Mouse (Mus musculus): ENCODE results near the gene Hsdl2. TPM values are rescaled to one million over a fixed set of nuclear protein-coding genes. Genes with fewer than 3 reads are reported as not detected.

Gene Hsdl2
- polyA plus RNA-seq, 1 experiment = 21.3 TPM

- Histone ChIP-seq H3K4me3 (ENCODE audit: insufficient read depth, low read length) (no peak overlapping the region), H3K4me1 (ENCODE audit: control insufficient read depth, insufficient read depth, low read length) (peaks cover 4% of the 10 kb centered on the region; the same call in 1 of the 2 replicates), H3K27ac (ENCODE audit: insufficient read depth, low read length) (no peak overlapping the region)
- no peak for TF ChIP-seq CTCF (IDR thresholded peaks at IDR 0.05; ENCODE audit: borderline replicate concordance, insufficient read depth, low read length)
- no peak for TF ChIP-seq POLR2A (IDR thresholded peaks at IDR 0.05; ENCODE audit: low read depth, low read length)
Observed at GRCm38 (mm10) chr4:59640720-59641119, 59.4 kb downstream of the Hsdl2 start.

GRCm38 (mm10) chr4:59642039-59642438, 60.7 kb downstream of the Hsdl2 start:
- no peak for TF ChIP-seq POLR2A (IDR thresholded peaks at IDR 0.05; ENCODE audit: low read depth, low read length)
- no peak for TF ChIP-seq CTCF (IDR thresholded peaks at IDR 0.05; ENCODE audit: borderline replicate concordance, insufficient read depth, low read length)
- H3K4me3 ChIP-seq (ENCODE audit: insufficient read depth, low read length) = no peak overlapping the region
- H3K27ac ChIP-seq (ENCODE audit: insufficient read depth, low read length) = peak overlapping the region; percentile 45; the same call in 1 of the 2 replicates
- peaks cover 4% of the 10 kb centered on the region; the same call in 1 of the 2 replicates for H3K4me1 ChIP-seq (ENCODE audit: control insufficient read depth, insufficient read depth, low read length)

- peaks cover 4% of the 10 kb centered on the region; the same call in 1 of the 2 replicates for H3K4me1 ChIP-seq (ENCODE audit: control insufficient read depth, insufficient read depth, low read length)
- TF ChIP-seq POLR2A (IDR thresholded peaks at IDR 0.05; ENCODE audit: low read depth, low read length) (no peak), CTCF (IDR thresholded peaks at IDR 0.05; ENCODE audit: borderline replicate concordance, insufficient read depth, low read length) (no peak)
- H3K27ac ChIP-seq (ENCODE audit: insufficient read depth, low read length) = no peak overlapping the region
- no peak overlapping the region for H3K4me3 ChIP-seq (ENCODE audit: insufficient read depth, low read length)
Observed at GRCm38 (mm10) chr4:59642657-59643056, 61.3 kb downstream of the Hsdl2 start.

GRCm38 (mm10) chr4:59644431-59644830, 63.1 kb downstream of the Hsdl2 start:
- TF ChIP-seq POLR2A (IDR thresholded peaks at IDR 0.05; ENCODE audit: low read depth, low read length) (no peak), CTCF (IDR thresholded peaks at IDR 0.05; ENCODE audit: borderline replicate concordance, insufficient read depth, low read length) (no peak)
- Histone ChIP-seq H3K27ac (ENCODE audit: insufficient read depth, low read length) (no peak overlapping the region), H3K4me3 (ENCODE audit: insufficient read depth, low read length) (no peak overlapping the region), H3K4me1 (ENCODE audit: control insufficient read depth, insufficient read depth, low read length) (peaks cover 4% of the 10 kb centered on the region; the same call in 1 of the 2 replicates)

- Histone ChIP-seq H3K4me1 (ENCODE audit: control insufficient read depth, insufficient read depth, low read length) (peaks cover 4% of the 10 kb centered on the region; the same call in 1 of the 2 replicates), H3K4me3 (ENCODE audit: insufficient read depth, low read length) (no peak overlapping the region), H3K27ac (ENCODE audit: insufficient read depth, low read length) (no peak overlapping the region)
- TF ChIP-seq POLR2A (IDR thresholded peaks at IDR 0.05; ENCODE audit: low read depth, low read length) (no peak), CTCF (IDR thresholded peaks at IDR 0.05; ENCODE audit: borderline replicate concordance, insufficient read depth, low read length) (no peak)
Observed at GRCm38 (mm10) chr4:59644992-59645391, 63.6 kb downstream of the Hsdl2 start.

GRCm38 (mm10) chr4:59645610-59646009, 64.2 kb downstream of the Hsdl2 start:
- Histone ChIP-seq H3K4me1 (ENCODE audit: control insufficient read depth, insufficient read depth, low read length) (peaks cover 4% of the 10 kb centered on the region; the same call in 1 of the 2 replicates), H3K4me3 (ENCODE audit: insufficient read depth, low read length) (no peak overlapping the region), H3K27ac (ENCODE audit: insufficient read depth, low read length) (no peak overlapping the region)
- TF ChIP-seq CTCF (IDR thresholded peaks at IDR 0.05; ENCODE audit: borderline replicate concordance, insufficient read depth, low read length) (no peak), POLR2A (IDR thresholded peaks at IDR 0.05; ENCODE audit: low read depth, low read length) (no peak)

GRCm38 (mm10) chr4:59646020-59646696, 64.8 kb downstream of the Hsdl2 start:
- Histone ChIP-seq H3K4me1 (ENCODE audit: control insufficient read depth, insufficient read depth, low read length) (peaks cover 4% of the 10 kb centered on the region; the same call in 1 of the 2 replicates), H3K4me3 (ENCODE audit: insufficient read depth, low read length) (no peak overlapping the region), H3K27ac (ENCODE audit: insufficient read depth, low read length) (no peak overlapping the region)
- no peak for TF ChIP-seq CTCF (IDR thresholded peaks at IDR 0.05; ENCODE audit: borderline replicate concordance, insufficient read depth, low read length)
- no peak for TF ChIP-seq POLR2A (IDR thresholded peaks at IDR 0.05; ENCODE audit: low read depth, low read length)

GRCm38 (mm10) chr4:59649119-59649518, 67.8 kb downstream of the Hsdl2 start:
- H3K27ac ChIP-seq (ENCODE audit: insufficient read depth, low read length) = no peak overlapping the region
- TF ChIP-seq POLR2A (IDR thresholded peaks at IDR 0.05; ENCODE audit: low read depth, low read length) = no peak
- no peak for TF ChIP-seq CTCF (IDR thresholded peaks at IDR 0.05; ENCODE audit: borderline replicate concordance, insufficient read depth, low read length)
- no peaks in the 10 kb centered on the region for H3K4me1 ChIP-seq (ENCODE audit: control insufficient read depth, insufficient read depth, low read length)
- H3K4me3 ChIP-seq (ENCODE audit: insufficient read depth, low read length) = no peak overlapping the region

- TF ChIP-seq CTCF (IDR thresholded peaks at IDR 0.05; ENCODE audit: borderline replicate concordance, insufficient read depth, low read length) (no peak), POLR2A (IDR thresholded peaks at IDR 0.05; ENCODE audit: low read depth, low read length) (no peak)
- Histone ChIP-seq H3K4me1 (ENCODE audit: control insufficient read depth, insufficient read depth, low read length) (no peaks in the 10 kb centered on the region), H3K4me3 (ENCODE audit: insufficient read depth, low read length) (no peak overlapping the region), H3K27ac (ENCODE audit: insufficient read depth, low read length) (no peak overlapping the region; the same call in 1 of the 2 replicates)
Observed at GRCm38 (mm10) chr4:59652166-59652681, 70.9 kb downstream of the Hsdl2 start.

GRCm38 (mm10) chr4:59656061-59656642, 74.8 kb downstream of the Hsdl2 start:
- no peak overlapping the region for H3K4me3 ChIP-seq (ENCODE audit: insufficient read depth, low read length)
- H3K27ac ChIP-seq (ENCODE audit: insufficient read depth, low read length) = no peak overlapping the region
- no peaks in the 10 kb centered on the region for H3K4me1 ChIP-seq (ENCODE audit: control insufficient read depth, insufficient read depth, low read length)
- TF ChIP-seq POLR2A (IDR thresholded peaks at IDR 0.05; ENCODE audit: low read depth, low read length) (no peak), CTCF (IDR thresholded peaks at IDR 0.05; ENCODE audit: borderline replicate concordance, insufficient read depth, low read length) (no peak)

Data from embryonic fibroblast, embryonic 13.5 days (primary cell).